Mouse (Mus musculus): ENCODE data around the gene Alkbh1.

- TF ChIP-seq CTCF (IDR thresholded peaks at IDR 0.05; ENCODE audit: low read depth, low read length) (no peak), POLR2A (IDR thresholded peaks at IDR 0.05; ENCODE audit: borderline replicate concordance, low read depth, low read length) (no peak)
Measured at GRCm38 (mm10) chr12:87426354-87427031, 17.3 kb downstream of the Alkbh1 start.
